Mouse (Mus musculus) ovary, adult 18-20 months (tissue): ENCODE results near the gene Trp53rka.
"Not testable (repeated sequence)": the region's sequence is repeated elsewhere in the genome, so short reads cannot be mapped to it uniquely, and the experiment has no call there.

ENCODE experiments used
- DNase-seq: peaks from one replicate; pipeline ENCODE4 v3.0.0; 2022; ENCODE audit warnings: low spot score, mixed read lengths

Trp53rka gene

GRCm38 (mm10) chr2:165492648-165493553 lies at the start of gene Trp53rka:
Trp53rka (minus strand) TSS chr2:165493324.
- DNase-seq, result peak; percentile 66

- DNase-seq, result no peak
These were observed 47.9 kb upstream of the Trp53rka start for GRCm38 (mm10) chr2:165540975-165541374.

GRCm38 (mm10) chr2:165533789-165534188 lies 40.7 kb upstream of the Trp53rka start:
- no peak for DNase-seq

GRCm38 (mm10) chr2:165529106-165529505 lies 36.0 kb upstream of the Trp53rka start:
- DNase-seq, result peak; percentile 19

- DNase-seq, result no peak
These were observed 32.5 kb upstream of the Trp53rka start for GRCm38 (mm10) chr2:165525609-165526008.

GRCm38 (mm10) chr2:165515178-165515728 lies 22.1 kb upstream of the Trp53rka start:
- DNase-seq, result no peak

- no peak for DNase-seq
These were observed 19.9 kb upstream of the Trp53rka start for GRCm38 (mm10) chr2:165512870-165513600.

GRCm38 (mm10) chr2:165512426-165512825 lies 19.3 kb upstream of the Trp53rka start:
- no peak for DNase-seq

GRCm38 (mm10) chr2:165511530-165511929 lies 18.4 kb upstream of the Trp53rka start:
- not testable (repeated sequence) for DNase-seq

GRCm38 (mm10) chr2:165510914-165511458 lies 17.9 kb upstream of the Trp53rka start:
- DNase-seq, result not testable (repeated sequence)

- no peak for DNase-seq
These were observed 17.3 kb upstream of the Trp53rka start for GRCm38 (mm10) chr2:165510466-165510865.

- DNase-seq, result no peak
These were observed 16.6 kb upstream of the Trp53rka start for GRCm38 (mm10) chr2:165509686-165510085.

GRCm38 (mm10) chr2:165503259-165504203 lies 10.4 kb upstream of the Trp53rka start, which contains the start of gene Slc2a10:
Slc2a10 (plus strand) TSS chr2:165503787.
- DNase-seq, result peak; percentile 15

GRCm38 (mm10) chr2:165498816-165499215 lies 5.7 kb upstream of the Trp53rka start:
- DNase-seq, result no peak

GRCm38 (mm10) chr2:165497706-165498275 lies 4.7 kb upstream of the Trp53rka start:
- DNase-seq, result no peak

- DNase-seq, result no peak
These were observed 3.1 kb upstream of the Trp53rka start for GRCm38 (mm10) chr2:165496251-165496650.

- no peak for DNase-seq
These were observed 1.4 kb upstream of the Trp53rka start for GRCm38 (mm10) chr2:165494495-165494894.

GRCm38 (mm10) chr2:165493587-165494210 lies 575 bp upstream of the Trp53rka start:
- DNase-seq, result no peak

- no peak for DNase-seq
These were observed 6.1 kb downstream of the Trp53rka start for GRCm38 (mm10) chr2:165486881-165487535.

GRCm38 (mm10) chr2:165486401-165486800 lies 6.7 kb downstream of the Trp53rka start:
- DNase-seq, result no peak
